Mouse (Mus musculus): ENCODE results near the gene Chst11.

Gene Chst11

DNA sequence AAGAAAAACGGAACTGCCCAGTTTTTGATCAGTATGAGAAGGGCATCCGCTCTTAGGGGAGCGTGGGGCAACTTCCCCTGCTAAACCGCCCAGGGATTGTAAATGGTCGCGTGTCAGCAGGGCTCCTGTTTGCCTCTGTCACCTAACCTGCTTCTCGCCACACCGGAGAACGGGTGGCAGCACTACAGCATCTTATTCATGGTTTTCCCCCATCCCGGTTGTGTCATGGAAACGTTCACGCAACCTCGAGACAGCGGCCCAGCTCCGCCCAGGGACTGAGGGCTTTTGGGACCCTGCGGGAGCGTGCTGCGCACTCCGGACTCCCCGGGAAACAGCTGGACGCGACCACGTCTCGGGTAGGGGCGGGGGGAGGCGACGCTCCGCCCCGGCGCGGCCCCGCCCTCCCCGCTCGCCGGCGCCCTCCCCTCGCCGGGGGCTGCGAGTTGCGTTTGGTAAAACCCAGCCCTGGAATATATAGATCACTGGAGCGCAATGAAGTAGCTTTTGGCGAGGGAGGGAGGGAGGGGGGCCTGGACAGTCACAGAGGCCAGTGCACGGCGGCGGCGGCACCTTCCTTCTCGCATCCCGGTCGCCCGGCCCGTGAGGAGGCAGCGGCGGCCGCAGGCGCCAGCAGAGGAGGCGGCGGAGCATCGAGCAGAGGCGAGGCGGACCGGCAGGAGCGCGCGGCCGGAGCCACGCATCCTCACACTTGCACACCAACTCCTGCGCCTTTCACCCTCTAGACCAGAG, at the start of gene Chst11:
Gene Chst11, plus strand, starts transcription at position 549 of the 750 bp plus-strand sequence.
- peak; percentile 74 for DNase-seq (ENCODE audit: low spot score)

DNA sequence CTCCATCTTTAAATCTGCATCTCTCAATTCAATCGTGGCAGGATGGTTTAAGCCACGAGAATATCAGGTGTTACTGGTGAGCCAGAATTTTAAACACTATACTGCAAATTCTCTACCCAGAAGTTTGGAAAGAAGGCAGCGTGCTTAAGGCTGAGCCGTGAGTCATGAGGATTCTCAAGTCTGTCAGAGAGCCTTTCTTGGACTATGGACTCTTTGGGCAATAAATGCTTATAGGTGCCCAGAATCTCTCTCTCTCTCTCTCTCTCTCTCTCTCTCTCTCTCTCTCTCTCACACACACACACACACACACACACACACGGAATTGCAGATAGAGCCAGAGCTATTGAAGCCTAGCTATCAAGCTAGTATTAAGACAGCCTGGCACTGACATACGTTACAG, 49.5 kb upstream of the Chst11 start:
- no peak for DNase-seq (ENCODE audit: low spot score)

DNA sequence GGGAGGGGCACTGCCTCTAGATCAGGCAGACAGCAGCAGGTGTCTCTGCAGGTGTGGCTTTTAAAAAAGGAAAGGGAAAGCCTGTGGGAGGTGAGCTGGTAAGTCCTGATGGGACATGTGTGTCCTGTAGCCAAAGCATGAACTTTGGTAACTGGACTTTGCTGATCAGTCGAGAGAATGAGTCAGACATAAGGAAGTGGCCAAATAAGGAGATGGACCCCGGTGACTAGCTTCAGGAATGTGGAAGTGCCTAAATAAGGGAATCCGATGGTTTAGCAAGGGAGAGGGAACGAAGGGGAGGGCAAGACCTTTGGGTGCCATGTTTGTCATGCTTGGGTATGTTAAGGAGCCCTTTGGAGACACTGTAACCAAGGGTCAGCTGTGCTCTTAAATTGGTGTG, 31.9 kb upstream of the Chst11 start:
- DNase-seq (ENCODE audit: low spot score) = no peak

GRCm38 (mm10) chr10:82955117-82955516, 30.2 kb upstream of the Chst11 start:
- no peak for DNase-seq (ENCODE audit: low spot score)

GRCm38 (mm10) chr10:82958218-82958761, 27.0 kb upstream of the Chst11 start:
- peak; percentile 29 for DNase-seq (ENCODE audit: low spot score)

DNA sequence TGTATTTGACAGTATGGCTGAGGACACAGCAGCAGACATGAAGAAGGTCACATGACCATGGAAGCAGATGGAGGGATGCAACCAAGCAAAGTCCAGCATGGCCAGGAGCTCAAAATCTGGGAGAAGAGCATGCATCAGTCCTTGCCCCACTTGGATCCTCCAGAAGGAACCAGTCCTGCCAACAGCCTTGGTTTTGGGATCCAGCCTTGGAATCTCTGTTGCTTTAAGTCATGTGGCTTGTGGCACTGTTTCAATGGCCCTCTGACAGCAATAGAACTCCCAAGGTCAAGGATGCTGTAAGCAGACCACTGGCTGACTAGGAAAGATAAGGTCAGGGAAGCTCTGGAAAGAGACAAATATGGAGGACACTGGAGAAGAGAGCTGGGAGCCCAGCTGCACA, 26.0 kb upstream of the Chst11 start:
- peak; percentile 57 for DNase-seq (ENCODE audit: low spot score)

DNA sequence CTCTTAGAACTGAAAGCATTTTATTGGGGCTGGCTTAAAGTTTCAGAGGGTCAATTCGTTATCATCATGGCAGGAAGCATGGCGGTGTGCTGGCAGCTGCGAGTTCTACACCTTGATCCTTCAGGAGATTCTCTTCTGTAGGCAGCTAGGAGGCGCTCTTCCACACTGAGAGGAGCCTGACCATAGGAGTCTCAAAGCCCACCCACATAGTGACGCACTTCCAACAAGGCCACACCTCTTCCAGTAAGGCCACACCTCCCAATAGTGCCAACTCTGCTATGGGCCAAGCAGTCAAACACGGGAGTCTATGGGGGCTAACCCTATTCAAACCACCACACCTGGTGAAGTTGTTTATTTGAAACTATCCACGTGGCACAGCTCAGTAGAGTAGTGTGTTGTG, 24.0 kb upstream of the Chst11 start:
- no peak for DNase-seq (ENCODE audit: low spot score)

DNA sequence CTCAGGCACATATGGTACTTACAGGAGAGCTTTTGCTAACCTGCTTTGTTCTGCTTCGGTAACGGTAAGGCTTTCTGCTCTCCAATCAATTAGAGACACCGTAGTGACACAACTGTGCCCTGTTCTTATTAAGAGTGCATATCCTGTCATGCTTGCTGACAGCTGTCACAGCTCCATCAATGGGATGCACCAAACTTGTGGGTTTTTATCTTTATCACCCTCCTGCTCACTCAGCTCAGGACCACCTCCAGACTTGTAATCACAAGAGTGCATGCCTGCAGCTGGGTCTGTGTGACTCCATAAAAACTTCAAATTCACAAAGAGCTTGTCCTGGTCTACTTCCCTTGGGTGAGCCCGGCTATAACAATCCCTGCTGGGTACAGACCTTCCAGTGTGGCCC, 23.3 kb upstream of the Chst11 start:
- no peak for DNase-seq (ENCODE audit: low spot score)

- no peak for DNase-seq (ENCODE audit: low spot score)
These were observed 22.8 kb upstream of the Chst11 start for GRCm38 (mm10) chr10:82962472-82963020.

GRCm38 (mm10) chr10:82964491-82964890, 20.8 kb upstream of the Chst11 start:
- no peak for DNase-seq (ENCODE audit: low spot score)

GRCm38 (mm10) chr10:82966672-82967071, 18.6 kb upstream of the Chst11 start:
- DNase-seq (ENCODE audit: low spot score) = no peak

DNA sequence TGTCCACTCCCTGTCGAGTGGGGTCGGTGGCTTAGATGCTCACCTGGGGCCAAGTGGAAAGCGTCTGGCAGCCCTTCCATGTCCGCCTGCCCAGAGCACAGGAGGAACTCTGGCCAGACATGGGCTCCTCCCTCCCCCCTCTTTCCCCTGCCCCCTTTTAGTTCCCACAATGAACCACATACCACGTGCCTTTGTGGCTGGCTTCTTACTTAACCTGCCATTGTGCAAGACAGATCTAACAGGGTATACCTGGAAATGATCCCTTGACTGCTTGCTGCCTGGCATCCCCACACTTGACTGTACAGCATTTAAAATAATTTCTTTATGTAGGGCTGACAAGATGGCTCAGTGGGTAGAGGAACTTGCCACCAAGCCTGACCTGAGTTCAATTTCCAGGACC, 15.7 kb upstream of the Chst11 start:
- no peak for DNase-seq (ENCODE audit: low spot score)

DNA sequence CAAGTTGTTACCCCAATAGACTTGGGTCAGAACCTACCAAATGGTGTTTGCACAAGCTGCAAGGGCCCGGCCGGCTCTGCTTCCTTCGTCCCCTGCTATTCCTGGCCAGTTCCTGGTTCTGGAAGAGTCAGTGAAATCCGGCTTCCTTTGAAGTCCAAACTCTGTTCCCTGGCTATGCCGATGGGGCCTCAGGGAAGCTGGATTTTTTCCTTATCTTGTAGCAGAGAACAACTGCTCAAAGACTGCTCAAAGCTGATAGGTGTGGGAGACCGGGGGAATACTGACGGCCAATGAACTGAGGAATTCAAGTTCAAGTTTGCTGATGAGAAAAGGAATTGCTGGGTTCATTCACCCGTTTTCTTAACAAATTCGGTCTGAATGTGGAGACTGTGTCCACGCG, 13.7 kb upstream of the Chst11 start:
- DNase-seq (ENCODE audit: low spot score) = no peak

- no peak for DNase-seq (ENCODE audit: low spot score)
These were observed 11.1 kb upstream of the Chst11 start for GRCm38 (mm10) chr10:82974201-82974600.

- no peak for DNase-seq (ENCODE audit: low spot score)
These were observed 10.6 kb upstream of the Chst11 start for GRCm38 (mm10) chr10:82974627-82975177.

GRCm38 (mm10) chr10:82975806-82976205, 9.5 kb upstream of the Chst11 start:
- no peak for DNase-seq (ENCODE audit: low spot score)

- no peak for DNase-seq (ENCODE audit: low spot score)
These were observed 3.0 kb upstream of the Chst11 start for GRCm38 (mm10) chr10:82982286-82982685.

- DNase-seq (ENCODE audit: low spot score) = no peak
These were observed 418 bp downstream of the Chst11 start for GRCm38 (mm10) chr10:82985700-82986131.

DNA sequence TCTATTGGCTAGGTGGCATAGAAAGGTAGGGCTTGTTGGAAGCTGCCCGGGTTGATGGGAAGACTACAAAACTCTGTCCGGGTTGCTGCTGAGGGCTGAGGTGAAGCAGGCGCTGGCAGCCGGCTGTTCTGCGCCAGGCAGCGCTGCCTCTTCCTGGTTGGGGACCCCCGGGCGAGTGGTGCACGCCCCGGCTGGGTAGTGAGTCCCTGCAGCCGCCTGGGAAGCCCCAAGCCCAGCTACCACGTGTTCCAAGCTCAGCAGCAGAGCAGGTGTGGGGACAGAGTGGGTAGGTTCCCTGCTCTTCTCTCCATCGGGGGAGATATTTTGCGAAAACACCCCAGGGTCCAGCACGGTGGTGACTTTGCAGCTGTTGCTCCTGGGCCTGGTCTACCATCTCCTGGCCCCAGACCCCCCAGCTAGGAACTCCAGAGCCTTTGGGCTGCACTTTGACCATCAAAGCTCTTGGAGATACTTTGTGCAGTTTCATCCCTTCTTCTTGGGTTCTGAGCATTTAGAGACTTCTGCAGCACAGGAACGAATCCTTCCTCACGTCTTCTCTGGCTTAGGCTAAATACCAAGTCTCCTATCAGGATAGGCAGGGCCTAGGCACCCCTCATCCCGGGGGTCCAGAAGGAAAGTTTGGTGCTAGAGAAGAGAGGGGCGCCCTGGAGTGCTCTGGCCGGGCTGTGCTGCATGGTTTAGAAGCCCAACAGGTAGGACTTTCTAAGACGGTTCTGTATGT, 1.1 kb downstream of the Chst11 start:
- no peak for DNase-seq (ENCODE audit: low spot score)

DNA sequence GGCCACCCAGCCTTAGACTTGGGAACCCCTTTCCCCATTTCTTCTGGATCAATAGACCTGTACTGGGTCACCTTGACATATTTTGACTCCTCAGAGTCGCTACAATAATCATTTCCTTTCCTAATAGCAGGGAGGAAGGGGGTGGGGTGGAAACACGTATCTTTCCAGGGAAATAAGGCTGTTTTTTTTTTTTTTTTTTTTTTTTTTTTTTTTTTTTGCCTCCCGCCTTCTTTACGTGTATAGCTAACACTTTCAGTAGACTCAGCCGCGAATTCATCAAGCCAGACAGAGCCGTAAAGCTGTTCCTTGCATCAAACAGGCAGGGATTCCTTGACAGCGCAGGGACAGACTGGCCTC, 1.7 kb downstream of the Chst11 start:
- DNase-seq (ENCODE audit: low spot score) = no peak

DNA sequence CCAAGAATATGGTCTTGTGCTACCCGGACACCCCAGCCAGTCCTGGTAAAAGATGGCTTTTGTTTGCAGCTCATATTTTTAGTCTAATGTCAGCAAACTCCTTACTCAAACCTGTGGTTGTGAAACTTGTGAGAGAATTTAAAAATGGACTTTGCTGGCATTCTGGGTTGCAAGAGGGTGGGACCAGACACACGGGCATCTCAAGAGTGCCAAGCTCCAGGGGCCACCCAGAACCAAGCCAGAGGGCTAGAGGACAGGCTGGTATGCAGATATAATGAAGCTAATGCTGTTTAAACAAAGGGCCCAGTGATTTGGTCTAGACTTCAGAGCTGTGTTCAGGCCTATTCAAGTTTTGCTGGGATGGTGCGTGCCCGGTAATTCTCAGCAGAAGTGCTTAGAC, 2.1 kb downstream of the Chst11 start:
- DNase-seq (ENCODE audit: low spot score) = no peak

DNA sequence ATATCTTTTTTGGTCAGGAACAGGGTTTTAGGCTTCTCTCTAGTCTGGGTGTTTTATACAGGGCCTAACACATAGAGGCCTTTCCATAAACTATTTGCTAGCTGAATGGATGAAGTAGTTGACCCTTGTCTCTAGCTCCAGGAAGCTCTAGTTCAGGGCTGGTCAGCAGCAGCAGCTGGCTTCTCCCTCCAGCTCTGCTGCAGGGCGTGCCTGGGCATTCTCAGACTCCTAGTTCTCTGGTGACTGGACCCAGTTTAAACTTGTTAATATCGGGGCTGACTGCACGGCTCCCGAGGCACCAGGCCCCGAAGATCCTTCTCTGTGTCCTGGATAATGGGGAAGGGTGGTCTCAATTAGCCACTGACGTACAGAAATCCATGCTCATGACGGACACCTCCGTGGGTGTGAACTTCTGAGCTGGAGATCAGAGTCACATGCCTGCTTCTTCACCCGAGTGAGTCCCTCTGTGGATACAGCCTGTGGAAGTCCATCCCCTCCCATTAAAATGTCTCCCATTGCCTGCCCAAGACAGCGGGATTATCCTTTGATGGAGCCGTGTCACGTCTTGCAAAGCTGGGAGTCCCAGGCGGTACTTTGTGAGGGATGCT, 4.2 kb downstream of the Chst11 start:
- DNase-seq (ENCODE audit: low spot score) = no peak

All from ovary, adult 18-20 months (tissue).